Mouse (Mus musculus) urinary bladder, postnatal 36 days (tissue): ENCODE results near the gene Ubr4.

Experiments used
- DNase-seq, 2 experiments: peaks; one replicate each; pipeline ENCODE4 v3.0.0; 2022; ENCODE audit warnings: low spot score in 2 of 2, mixed read lengths in 1 of 2

Gene Ubr4

DNA sequence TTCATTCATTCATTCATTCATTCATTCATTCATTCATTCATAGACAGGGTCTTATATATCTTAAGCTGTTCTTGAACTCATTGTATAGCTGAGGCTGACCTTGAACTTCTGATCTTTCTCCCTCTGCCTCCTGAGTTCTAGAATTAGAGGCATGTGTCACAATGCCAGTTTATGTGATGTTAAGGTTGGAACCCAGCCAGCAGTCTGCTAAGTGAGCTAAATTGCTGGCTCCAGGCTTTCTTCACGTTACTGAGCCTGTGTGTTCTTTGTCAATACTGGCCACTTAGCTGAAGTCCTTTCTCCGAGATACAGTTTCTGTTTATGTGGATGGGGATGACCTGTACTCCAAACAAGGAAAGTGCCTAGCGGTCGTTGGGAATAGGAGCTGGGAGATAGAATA is 78.5 kb downstream of the Ubr4 start:
- no peak for DNase-seq

DNA sequence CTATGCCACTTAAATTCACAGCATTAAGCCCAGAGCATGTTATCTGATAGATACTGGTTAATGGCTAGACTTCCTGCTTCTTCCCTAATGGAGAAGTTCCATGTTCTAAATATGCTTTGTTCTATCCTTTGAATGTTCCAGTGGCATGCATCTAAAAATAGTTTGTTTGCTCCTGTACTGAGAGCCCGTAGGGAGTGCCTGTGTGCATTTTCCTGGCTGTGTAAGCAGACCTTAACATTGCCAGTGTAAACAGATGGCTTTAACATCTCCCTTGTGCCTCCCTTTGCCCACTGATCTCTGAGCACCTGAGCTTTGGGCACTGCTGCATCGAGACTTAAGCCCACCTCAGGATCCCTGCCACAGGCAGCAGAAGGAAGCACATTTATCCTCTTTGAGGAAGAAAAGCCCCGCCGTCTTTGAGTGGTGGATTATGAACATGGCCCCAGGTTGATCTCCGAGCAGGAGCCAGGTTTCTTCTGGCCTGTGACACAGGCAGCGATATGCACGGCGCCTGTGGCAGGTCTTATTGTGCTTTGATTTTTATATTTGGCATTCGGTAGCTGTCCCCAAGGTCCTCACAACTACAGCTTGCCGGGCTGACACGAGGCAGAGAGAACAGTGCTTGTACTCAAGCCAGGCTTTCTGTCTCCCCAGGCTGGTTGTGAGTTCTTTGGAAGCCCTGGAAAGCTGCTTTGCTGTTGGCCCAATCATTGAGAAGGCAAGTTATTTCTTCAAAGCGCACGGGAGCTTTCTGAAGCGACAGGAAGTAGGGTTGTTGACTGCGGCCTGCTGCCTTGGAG is 80.8 kb downstream of the Ubr4 start:
- no peak for DNase-seq

DNA sequence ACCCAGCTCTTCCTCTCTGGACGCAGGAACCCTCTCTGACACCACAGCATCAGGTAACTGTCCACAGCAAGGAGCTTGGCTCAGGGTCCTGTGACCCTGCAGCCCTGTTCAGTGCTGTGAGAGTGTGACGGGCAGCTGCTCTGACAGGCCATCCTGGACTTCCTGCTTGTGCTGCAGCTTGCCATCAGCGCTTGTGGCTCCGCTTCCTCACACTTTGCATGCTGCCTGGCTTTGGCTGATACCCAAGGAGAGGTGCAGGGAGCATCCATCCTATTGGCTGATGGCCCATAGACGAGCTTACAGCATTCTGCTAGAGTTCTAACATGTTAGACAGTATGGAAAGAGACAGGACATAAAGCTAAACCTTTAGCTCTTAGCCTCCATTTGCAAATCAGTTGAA is 88.8 kb downstream of the Ubr4 start:
- no peak for DNase-seq

DNA sequence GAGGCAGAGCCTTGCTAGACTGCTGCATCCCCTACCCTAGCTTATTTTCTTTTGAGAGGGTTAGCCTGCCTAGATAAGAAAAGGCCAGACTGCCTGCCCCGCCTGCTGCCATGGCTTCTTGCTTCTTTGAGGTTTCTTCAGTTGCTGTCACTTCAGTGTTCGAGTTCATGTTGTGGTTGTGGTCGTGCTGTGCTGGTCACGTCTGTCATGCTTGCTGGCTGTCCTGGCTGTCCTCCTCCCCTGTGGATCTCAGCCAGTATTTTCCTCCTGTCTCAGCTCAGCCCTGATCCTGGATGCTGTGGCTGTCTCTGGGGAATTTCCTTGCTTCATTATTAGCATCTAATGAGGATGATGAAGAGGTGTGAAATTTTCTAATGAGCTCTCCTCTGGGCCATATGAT is 89.4 kb downstream of the Ubr4 start:
- no peak for DNase-seq

DNA sequence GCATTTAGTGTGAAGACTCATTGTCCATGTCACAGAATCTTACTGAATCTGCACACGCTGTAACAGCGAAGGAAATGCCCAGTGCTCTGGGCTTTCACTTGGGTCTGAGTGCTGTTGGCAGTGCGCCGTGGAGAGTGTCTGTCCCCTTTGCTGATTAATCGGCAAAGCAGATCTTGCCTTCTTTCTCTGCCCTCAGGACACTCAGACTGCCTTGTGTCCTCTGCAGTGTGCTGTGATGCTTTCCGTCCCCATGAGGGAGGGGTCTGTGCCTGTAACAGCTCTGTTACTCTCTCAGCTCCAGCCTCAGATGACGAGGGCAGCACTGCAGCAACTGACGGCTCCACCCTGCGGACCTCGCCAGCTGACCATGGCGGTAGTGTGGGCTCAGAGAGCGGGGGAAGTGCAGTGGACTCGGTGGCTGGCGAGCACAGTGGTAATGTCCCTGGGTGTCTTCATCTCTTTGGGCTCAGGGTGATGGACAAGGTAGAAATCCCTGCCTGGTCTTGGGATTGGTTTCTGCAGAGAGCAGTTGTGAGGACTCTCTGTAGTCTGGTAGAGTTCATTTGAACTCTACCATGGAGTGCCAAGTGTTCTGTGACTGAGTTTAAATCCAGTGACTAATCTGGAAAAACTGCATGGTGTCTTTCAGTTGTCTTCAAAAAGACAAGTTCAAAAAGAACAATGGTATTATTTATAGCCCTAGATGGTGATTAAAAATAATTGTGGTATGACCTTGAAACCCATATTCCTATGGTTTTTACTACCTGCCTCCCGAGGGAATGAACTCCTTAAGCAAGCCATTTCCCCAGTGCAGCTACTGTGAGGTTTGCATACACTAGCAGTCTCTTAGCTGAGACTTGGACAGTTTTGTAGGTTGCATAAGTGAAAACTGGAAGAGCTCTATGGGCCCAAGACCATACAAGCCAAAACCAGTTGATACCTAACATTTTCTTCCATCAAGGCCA is 90.3 kb downstream of the Ubr4 start:
- DNase-seq = no peak

DNA sequence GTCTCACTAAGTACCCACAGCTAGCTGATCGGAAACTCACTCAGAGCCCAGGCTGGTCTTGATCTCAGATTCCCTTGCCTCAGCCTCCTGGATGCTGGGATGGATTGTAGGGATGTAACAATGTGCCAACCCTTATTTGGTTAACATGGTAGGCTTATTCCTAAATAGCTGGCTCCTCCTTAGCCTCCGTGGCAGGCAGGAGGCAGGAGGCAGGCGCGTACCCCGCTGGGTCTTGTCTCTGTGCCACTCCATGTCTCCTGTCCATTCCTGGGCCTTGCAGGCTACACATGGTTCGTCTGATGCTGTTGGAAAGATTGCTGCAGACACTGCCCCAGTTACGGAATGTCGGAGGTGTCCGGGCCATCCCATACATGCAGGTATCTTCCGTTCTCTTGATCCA is 91.9 kb downstream of the Ubr4 start:
- DNase-seq = no peak

DNA sequence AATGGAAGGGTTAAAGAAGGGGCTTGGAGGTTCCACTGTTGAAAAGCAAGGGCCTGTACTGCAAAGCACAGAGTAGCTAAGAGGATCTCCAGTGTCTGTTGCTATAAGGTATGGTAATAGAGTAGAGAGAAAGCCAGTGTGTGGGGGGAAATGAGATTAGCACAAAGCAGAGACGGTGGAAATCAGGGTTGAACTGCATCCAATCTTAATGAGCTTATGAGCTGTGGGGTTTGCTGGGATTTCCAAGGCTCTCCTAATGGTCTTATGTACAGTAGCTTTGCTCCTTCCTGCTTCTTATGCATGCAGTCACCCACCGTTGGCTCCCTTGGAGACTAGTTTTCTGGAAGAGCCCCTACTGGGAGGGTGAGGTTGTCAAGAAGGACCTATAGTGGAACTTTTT is 93.8 kb downstream of the Ubr4 start:
- DNase-seq = no peak

DNA sequence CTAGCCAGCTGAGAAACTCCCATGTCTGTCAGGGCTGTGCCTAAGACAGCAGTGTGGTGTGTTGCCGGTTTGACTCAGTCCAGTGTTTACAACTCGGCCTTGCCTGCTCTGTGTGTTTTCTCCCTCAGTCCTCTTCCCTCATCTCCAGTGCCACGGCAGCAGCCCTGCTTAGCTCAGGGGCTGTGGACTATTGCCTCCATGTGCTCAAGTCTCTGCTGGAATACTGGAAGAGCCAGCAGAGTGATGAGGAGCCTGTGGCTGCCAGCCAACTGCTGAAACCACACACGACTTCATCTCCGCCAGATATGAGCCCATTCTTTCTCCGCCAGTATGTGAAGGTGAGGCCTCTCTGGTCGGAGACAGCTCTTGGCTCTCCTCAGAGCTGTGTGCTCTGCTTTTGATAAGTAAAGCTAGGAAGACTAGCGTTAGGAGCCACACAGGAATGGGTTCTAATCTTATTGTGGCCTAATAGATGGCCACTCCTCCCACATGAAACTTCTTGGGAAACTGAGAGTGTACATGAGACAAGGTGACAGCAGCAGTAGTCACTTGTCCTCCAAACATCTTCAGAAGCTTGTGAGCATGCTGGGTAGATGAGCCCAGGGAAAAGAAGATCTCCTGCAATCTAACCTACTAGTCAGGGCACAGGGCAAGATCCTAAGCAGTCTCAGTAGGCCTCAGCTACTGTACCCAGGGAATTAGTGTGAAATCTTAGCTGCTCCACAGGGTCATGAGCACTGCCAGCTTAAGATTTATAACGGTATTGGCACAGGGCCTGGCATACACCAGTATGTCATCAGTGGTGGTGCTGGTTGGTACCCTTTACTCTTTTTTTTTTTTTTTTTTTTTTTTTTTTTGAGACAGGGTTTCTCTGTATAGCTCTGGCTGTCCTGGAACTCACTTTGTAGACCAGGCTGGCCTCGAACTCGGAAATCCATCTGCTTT is 94.6 kb downstream of the Ubr4 start:
- no peak for DNase-seq

DNA sequence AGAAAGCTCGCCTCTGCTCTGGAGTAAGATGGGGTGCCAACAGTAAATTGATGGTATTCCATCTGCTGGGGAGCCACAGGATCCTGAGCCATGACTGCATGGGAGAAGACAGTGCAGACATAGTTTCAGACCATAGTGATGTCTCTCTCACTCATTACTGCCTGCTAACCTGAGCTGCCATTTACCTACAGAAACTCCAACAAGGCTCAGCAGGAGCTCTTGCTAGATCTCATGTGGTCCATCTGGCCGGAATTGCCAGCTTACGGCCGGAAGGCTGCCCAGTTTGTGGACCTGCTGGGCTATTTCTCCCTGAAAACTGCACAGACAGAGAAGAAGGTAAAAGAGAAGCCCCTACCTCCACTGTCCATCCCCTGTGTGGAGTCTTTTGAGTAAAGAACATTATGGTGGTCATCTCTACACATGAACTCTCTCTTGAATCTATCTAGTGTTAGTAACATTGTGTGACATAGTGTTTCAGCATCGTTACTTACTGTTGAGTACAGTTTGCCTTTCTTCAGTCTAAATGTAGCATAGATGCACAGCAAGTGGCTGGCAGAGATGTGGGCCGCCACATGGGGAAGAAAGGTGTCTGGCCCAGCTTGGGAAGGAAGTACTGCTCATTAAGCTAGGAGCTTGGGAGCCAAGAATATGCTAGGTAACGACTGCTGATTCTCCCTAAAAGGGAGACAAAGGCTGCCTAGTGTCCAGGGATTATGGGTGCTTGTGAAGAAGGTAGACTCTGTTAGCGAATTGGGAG is 100.7 kb downstream of the Ubr4 start:
- DNase-seq = no peak

DNA sequence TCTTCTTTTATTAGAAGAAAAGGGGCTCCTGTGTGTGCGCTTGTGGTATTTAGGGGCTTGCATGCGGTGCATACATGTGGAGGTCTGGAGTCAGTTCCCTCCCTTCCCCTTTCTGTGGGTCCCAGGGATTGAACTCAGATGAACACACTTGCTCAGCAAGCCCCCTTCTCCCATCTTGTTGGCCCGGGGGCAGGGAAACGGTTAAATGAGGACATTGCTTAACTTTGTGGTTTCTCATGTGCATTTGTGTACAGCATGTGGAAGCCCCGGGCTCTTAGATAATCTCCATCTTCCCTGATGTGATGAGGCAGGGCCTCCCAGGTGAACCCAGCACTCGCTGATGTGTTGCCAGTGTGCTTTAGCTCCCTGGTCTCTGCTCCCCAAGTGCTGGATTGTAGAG is 101.9 kb downstream of the Ubr4 start:
- DNase-seq = no peak

DNA sequence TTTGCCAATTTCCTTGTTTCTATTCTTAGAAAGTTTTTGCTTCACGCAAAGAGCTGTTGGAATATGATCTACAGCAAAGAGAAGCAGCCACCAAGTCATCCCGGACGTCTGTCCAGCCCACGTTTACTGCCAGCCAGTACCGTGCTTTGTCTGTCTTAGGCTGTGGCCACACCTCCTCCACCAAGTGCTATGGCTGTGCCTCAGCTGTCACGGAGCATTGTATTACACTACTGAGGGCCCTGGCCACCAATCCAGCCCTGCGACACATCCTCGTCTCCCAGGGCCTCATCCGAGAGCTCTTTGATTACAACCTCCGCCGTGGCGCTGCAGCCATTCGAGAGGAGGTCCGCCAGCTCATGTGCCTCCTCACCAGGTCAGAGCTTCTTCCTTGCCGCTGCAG is 107.6 kb downstream of the Ubr4 start:
- no peak for DNase-seq

DNA sequence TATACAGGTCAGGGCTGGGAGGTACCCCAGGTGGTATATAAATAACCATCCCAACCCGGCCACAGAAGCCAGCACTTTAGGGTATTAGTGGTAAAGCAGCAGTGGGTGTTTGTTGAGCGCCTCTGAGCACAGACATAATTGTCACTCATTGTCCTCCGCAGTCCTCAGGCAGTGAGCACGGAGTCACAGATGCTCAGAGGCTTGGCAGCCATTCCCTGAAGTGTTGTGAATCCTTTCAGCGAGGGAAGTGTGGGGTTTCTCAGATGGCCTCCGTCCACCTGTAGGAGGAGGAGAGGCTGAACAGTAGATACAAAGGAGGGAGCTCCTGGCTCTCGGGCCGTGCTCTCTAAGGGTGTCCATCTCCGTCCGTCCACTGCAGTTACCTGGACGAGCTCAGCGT is 111.8 kb downstream of the Ubr4 start:
- no peak for DNase-seq

DNA sequence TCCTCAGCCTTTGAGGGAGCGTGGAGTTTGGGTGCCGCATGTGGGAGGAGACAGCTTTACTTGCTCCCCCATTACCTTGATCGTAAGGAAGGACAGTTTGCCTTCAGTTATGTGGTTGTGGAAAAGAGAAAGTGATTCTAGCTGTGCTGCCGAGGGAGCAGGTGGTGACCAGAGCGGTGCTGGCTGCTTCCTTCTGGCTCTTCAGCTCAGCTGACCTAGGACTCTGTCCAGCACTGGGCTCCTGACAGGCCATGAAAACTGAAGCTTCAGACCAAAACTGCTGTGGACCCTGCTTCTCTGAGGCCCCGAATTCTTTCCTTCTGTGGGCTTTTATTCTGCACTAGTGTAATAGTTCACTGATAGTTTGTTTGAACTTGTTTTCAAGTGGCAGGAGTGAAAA is 114.1 kb downstream of the Ubr4 start:
- no peak for DNase-seq

DNA sequence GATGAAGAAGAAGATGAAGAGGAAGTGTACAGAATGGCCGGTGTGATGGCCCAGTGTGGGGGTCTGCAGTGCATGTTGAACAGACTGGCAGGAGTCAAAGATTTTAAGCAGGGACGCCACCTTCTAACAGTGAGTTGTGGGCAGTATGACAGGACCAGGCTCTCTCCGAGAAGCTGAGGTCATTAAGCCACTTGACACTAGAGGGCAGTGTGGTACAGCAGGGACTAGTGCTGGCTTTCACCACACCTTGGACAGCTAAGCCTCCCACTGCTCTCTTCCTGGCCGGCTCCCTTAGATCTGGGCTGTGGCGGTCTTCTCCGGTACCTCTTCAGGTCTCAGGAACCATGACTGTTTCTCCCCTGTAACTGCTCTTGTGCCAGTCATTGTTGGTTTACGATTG is 117.8 kb downstream of the Ubr4 start:
- peak; percentile 64 to 71 for DNase-seq

DNA sequence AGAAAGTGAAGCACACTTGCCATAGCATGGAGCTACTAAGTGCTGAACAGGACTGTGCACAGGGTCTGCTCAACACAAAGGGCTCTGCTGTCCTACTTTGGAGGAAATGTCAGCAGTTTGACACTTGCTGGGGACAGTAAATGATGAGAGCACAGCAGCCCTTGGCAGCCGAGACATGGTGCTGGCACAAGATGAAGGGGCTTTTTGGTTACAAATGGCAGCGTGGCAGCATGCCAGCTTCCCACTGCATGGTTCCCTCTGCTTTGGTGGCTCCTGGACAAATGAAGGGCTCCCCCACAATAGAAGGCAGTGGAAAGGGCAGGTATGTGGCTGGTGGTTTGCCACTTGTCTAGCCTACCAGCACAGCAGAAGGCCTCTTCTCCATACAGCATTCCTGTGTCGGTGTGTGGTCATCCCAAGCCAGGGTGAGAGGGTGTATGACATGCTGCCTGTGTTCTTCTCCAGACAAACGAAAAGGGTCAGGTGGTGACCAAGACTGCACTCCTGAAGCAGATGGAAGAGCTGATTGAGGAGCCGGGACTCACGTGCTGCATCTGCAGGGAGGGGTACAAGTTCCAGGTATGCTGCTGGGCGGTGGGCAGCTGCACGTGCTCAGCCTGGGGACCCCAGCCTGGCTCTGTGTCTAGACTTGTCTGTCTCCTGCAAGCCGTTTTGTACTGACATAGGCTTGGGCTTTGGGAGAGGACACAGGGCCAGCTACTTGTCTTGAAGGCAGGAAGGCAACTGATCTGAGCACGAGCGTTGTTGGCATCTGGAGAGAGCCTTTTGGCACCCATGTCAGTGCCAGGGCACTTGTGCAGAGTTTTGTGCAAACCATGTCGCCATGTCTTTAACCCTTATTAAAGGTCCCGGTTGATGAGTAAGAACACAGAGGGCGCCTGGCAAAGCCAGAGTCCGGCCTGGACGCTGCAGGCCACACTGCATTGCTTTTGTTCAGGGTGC is 124.5 kb downstream of the Ubr4 start:
- DNase-seq = peak in 1 of 2 experiments; percentile 21

DNA sequence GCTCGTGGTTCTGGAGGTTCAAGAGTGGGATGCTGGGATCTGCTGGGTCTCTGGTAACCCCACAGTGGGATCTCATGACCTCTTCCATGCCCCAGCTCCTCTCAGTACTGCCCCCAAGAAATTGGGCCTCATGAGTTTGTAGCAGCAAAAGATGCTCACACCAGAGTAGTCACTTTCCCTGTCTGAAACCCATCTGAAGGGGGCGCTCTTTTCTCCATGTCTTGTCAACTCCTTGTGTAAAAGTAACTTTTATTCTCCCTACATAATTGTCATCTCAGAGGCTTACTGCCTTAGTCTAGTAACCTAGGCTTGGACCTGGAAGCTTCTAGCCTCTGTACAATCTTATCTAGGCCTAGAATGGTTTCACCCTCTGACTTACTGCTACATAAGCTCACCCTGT is 125.6 kb downstream of the Ubr4 start:
- no peak for DNase-seq

DNA sequence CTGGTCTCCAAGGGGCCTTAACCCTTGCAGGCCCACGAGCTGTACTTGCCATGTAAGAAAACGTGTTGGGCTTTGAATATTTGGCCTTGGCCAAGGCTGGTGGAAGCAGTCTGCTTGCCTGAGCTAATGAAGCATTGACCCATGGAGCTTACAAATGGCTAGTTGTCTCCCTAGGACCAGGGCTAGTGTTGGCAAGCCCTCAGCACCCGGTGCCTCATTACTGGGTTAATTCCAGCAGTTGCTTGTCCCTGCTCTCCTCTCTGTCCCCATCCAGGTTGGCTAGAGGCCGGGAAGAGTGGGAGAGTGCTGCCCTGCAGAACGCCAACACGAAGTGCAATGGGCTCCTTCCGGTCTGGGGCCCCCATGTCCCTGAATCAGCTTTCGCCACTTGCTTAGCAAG is 126.8 kb downstream of the Ubr4 start:
- no peak for DNase-seq

DNA sequence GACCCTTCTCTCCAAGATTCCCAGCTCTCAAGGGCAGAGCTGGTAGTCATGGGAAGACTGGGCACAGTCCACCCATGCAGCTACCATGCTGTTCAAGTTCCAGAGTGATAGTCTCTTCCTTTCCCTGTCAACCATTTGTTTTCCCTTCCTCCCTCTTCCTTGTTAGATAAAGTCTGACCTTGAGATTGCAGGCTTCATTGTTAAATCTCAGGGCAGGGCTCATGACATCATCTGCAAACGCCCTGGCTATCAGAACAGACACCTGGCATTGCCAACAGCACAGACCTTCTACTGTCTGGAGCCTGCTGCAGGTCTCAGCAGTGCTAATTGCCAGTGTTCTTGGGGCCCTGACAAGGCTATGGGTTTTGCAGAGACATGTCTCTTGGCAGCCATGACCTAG is 129.0 kb downstream of the Ubr4 start:
- DNase-seq = no peak

DNA sequence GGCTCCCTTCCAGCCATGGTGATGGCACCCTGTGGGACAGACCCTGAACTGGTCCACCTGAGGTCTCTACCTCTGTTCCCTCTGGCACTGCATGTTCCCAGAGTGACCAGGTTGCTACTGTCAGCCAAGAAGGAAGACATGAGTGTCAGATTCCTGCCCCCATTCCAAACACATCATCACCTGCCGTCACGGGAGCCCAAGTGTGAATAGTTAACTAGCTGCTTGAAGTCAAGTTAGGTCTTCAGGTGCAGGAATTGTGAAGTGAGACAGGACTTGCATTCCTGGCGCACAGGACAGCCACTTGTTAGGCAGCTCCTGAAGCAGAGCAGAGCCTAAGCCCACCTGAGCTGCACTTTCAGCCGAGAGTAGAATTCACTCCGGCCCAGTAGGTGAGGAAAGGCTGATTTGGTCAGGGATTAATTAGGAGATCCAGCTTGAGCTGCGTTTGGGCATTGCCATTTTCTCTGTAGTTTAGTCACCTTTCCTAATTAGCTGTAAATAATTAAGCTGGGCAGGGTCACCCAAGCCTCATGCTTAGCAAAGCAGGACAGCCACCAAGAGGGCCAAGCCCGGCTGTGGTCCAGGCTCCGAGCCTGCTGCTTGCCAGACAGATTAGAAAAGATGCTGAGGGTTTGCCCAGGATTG is 131.2 kb downstream of the Ubr4 start:
- DNase-seq = no peak
